Mouse (Mus musculus) v-Abl transformed pro-B cells (cell line): ENCODE results near the gene Olfr492.

ENCODE experiments used
- in situ Hi-C, 2 experiments: fragments of 400-800 bp; cut with MboI; formaldehyde crosslinking; loops; one replicate each; pipeline ENCODE4 v1.15.1; 2025; ENCODE audit not compliant: unreplicated experiment in 2 of 2

The Olfr492 gene

DNA sequence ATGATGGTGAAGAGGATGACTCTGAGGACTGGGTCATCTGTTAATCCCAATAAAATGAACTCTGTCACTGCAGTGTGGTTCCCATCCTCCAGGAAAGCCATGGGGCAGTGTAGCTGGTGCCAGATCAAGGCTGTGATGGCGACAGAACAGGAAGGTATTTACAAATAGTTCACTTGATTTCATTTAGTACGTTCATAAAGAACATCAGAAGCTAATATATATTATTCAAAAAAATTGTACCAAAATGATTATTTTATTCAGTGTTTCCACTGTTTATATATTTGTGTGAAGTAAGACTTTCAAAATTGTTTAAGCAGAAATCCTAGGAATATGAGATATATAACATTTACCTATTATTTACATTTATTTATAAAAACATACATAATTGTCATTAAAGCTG, at the start of gene Olfr492:
Gene Olfr492 (minus strand): TSS at position 101 of the 400 bp plus-strand sequence.
- in situ Hi-C loops = no loop called here

DNA sequence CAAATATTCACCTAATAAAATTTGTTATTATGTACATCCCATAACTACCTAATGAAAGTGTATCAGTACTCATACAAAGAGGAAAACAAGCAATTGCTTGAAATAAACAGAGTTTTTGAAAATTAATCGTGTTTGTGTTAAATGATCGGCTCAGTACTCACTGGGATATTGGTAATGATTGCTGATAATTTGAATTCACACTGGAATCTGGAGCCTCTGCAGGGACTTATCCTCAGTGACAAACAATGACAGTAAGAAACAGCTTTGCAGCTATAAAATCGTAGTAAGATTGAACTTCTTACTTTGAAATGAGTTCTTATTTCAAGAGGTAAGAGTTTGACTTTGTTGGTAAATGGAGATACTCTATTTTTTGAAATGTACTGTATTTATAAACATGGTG, 41.6 kb upstream of the Olfr492 start, which contains the start of gene Olfr494:
Gene Olfr494 (plus strand): TSS at position 301 of the 400 bp plus-strand sequence.
- in situ Hi-C loops = no loop called here

DNA sequence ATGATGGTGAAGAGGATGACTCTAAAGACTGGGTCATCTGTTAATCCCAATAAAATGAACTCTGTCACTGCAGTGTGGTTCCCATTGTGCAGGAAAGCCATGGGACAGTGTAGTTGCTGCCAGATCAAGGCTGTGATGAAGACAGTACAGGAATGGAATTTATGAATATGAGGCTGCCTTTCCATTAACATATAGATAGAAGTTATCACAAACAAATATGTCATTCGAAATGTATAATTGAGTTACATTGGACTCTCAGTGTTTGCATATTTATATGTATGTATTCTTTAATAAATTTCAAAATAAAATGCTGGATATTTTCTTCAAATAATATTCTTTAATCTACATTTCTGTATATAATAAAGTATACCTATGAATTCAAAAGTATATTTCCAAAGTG, 23.4 kb upstream of the Olfr492 start, which contains the start of gene Olfr493:
Gene Olfr493 (minus strand): TSS at position 101 of the 400 bp plus-strand sequence.
- in situ Hi-C loops = no loop called here

DNA sequence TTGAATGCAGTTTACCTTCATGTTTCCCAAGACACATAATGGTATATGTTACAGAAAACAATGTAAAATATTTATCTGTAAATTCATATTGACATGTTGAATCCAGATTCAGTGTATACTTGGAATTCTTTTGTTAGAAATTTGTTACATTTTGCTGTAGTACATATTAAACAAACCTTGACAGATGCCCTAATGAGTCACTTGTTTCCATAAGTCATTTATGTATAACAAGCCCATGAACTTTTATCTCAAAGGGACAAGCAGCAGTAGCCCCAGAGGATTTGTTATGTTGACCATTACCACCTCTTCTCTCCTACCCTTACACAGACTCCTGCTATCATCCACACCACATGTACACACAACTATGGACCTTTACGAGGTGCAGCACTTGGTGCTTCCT, 10.3 kb downstream of the Olfr492 start, which contains the start of gene Olfr491:
Gene Olfr491 (plus strand): TSS at position 301 of the 400 bp plus-strand sequence.
- in situ Hi-C loops = no loop called here

DNA sequence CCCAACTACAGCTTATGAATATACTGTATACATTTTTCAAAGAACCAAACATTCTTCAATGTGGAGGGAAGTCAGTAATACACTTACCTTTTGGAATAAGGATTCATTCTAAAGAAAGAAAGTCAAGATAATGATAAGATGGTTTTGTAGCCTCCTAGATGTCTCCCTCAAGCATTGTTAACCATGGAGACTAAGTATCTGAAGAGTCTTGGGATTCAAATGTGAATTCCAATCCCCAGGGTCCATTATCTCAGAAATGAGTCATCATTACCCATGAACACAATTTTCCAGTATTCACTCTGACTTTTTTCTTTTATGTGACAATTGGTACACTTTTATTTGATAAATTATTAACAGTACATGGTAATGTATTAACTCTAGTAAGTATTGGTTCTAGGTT, 34.6 kb downstream of the Olfr492 start, which contains the start of gene Olfr490:
Gene Olfr490 (minus strand): TSS at position 101 of the 400 bp plus-strand sequence.
- in situ Hi-C loops = no loop called here
